ENCODE assay signal across 13 mouse cellular contexts in the genomic region with DNA sequence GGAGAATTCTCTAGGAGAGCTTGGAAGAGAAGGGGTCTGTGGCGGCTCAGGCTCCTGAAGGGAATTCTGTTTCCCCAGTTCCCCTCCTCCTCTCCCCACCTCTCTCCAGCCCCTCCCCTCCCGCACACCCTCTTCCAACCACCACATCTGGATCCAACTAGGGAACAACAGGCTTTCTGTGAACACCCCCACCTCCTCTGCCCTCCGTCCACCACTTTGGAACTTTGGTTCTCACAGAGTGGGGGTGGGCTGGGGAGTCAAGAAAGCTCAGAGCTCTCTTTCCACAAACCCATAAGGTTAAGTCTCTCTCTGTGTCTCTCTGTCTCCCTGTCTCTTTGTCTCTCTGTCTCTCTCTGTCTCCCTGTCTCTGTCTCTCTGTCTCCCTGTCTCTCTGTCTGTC. TPM values are rescaled to one million over a fixed set of nuclear protein-coding genes. Genes with fewer than 3 reads are reported as not detected.
DNase-seq lines count a peak whose midpoint lies in the region; ATAC-seq and TF ChIP-seq lines count a peak whose summit lies in the region.
"Had no signal": no experiment of that assay in that cellular context is flagged by ENCODE, and none has a peak within 500 bp of the region (broad histone marks: within the 10 kb centered on the region; RNA-seq: fewer than 3 reads in every experiment).

No protein-coding gene starts in this region.

- H3K9me3 ChIP-seq in hindbrain, embryonic 12.5 days (replicated peaks): no peaks in the 10 kb centered on the region
- H3K9me3 ChIP-seq in hindbrain, postnatal 0 days (ENCODE audit: low read length): no peaks in the 10 kb centered on the region
- no peaks in the 10 kb centered on the region for H3K9me3 ChIP-seq in embryonic facial prominence, embryonic 14.5 days (ENCODE audit: control insufficient read depth, low read length)

- no peak overlapping the region for H3ac ChIP-seq in myocyte (ENCODE audit: control insufficient read depth, insufficient read length)

- H3K9ac ChIP-seq in hindbrain, embryonic 12.5 days: no peak overlapping the region
- H3K9ac ChIP-seq in hindbrain, postnatal 0 days (replicated peaks; ENCODE audit: low read length): no peak overlapping the region
- peak overlapping the region; percentile 45 for H3K9ac ChIP-seq in embryonic facial prominence, embryonic 14.5 days (ENCODE audit: low read depth, low read length)

- no peak overlapping the region for H3K4me3 ChIP-seq in hindbrain, embryonic 12.5 days
- no peak overlapping the region for H3K4me3 ChIP-seq in hindbrain, postnatal 0 days (ENCODE audit: low read length)
- no peak overlapping the region for H3K4me3 ChIP-seq in brown adipose tissue, adult 24 weeks (ENCODE audit: insufficient read depth, low read depth, low read length)
- no peak overlapping the region for H3K4me3 ChIP-seq in embryonic facial prominence, embryonic 14.5 days (ENCODE audit: low read depth, low read length)
- no peak overlapping the region for H3K4me3 ChIP-seq in myocyte

- peak overlapping the region; percentile 21 for H3K4me2 ChIP-seq in hindbrain, embryonic 12.5 days (replicated peaks)
- no peak overlapping the region for H3K4me2 ChIP-seq in hindbrain, postnatal 0 days (ENCODE audit: low read depth, low read length)
- H3K4me2 ChIP-seq in embryonic facial prominence, embryonic 14.5 days (ENCODE audit: low read depth, low read length): peak overlapping the region; percentile 43
- H3K4me2 ChIP-seq in myocyte (ENCODE audit: low read depth): peak overlapping the region; percentile 34

- no peaks in the 10 kb centered on the region for H3K36me3 ChIP-seq in hindbrain, embryonic 12.5 days
- H3K36me3 ChIP-seq in hindbrain, postnatal 0 days (ENCODE audit: insufficient read depth, low read length): no peaks in the 10 kb centered on the region
- no peaks in the 10 kb centered on the region for H3K36me3 ChIP-seq in embryonic facial prominence, embryonic 14.5 days (ENCODE audit: control insufficient read depth, insufficient read depth, low read length)
- no peaks in the 10 kb centered on the region for H3K36me3 ChIP-seq in myocyte (ENCODE audit: control insufficient read depth, insufficient read depth)

- no peak for TF ChIP-seq CTCF in hindbrain, postnatal 0 days (IDR thresholded peaks at IDR 0.05; ENCODE audit: low read depth)

- DNase-seq in hindbrain, postnatal 0 days (ENCODE audit: low spot score): no peak
- peak; percentile 94 for DNase-seq in embryonic facial prominence, embryonic 14.5 days (ENCODE audit: low spot score)
- no peak for DNase-seq in right cerebral cortex, postnatal 14 days
- DNase-seq in cerebellum, adult 18-20 months: no peak
- DNase-seq: adrenal gland, postnatal 10 days; cerebellum, postnatal 36 days; right cerebral cortex, adult 18-20 months; thymus, postnatal 14 days had no signal

- TF ChIP-seq POLR2A in myocyte (IDR thresholded peaks at IDR 0.05; ENCODE audit: insufficient read length, low read depth): no peak

- H3K27me3 ChIP-seq in hindbrain, embryonic 12.5 days: no peaks in the 10 kb centered on the region
- no peaks in the 10 kb centered on the region for H3K27me3 ChIP-seq in hindbrain, postnatal 0 days (ENCODE audit: insufficient read depth, low read length)
- H3K27me3 ChIP-seq in embryonic facial prominence, embryonic 14.5 days (replicated peaks; ENCODE audit: control insufficient read depth, insufficient read depth, low read length): no peaks in the 10 kb centered on the region
- no peaks in the 10 kb centered on the region for H3K27me3 ChIP-seq in myocyte (ENCODE audit: control insufficient read depth, insufficient read depth, insufficient read length)

- peaks cover 7% of the 10 kb centered on the region for H3K4me1 ChIP-seq in hindbrain, embryonic 12.5 days
- H3K4me1 ChIP-seq in hindbrain, postnatal 0 days (ENCODE audit: insufficient read depth, low read length): no peaks in the 10 kb centered on the region
- peaks cover 10% of the 10 kb centered on the region for H3K4me1 ChIP-seq in brown adipose tissue, adult 24 weeks (ENCODE audit: control insufficient read depth, insufficient read depth, insufficient read length, low read length)
- H3K4me1 ChIP-seq in embryonic facial prominence, embryonic 14.5 days (ENCODE audit: control insufficient read depth, insufficient read depth, low read length): peaks cover 30% of the 10 kb centered on the region

- 25% methylated on average over 3 of the region's 3 CpGs for WGBS in hindbrain, embryonic 12.5 days
- 63% methylated on average over 3 of the region's 3 CpGs for WGBS in hindbrain, postnatal 0 days
- whole genome bisulfite sequencing in embryonic facial prominence, embryonic 14.5 days: 20% methylated on average over 3 of the region's 3 CpGs

- H3K27ac ChIP-seq in hindbrain, embryonic 12.5 days: peak overlapping the region; percentile 87
- no peak overlapping the region for H3K27ac ChIP-seq in hindbrain, postnatal 0 days
- H3K27ac ChIP-seq in brown adipose tissue, adult 24 weeks (replicated peaks; ENCODE audit: low read depth, low read length): peak overlapping the region; percentile 65
- H3K27ac ChIP-seq in embryonic facial prominence, embryonic 14.5 days (replicated peaks; ENCODE audit: low read depth, low read length): peak overlapping the region; percentile 97

- no peak for ATAC-seq in hindbrain, embryonic 12.5 days (ENCODE audit: low FRiP score)
- no peak for ATAC-seq in hindbrain, postnatal 0 days
- peak; percentile 90 for ATAC-seq in embryonic facial prominence, embryonic 14.5 days (ENCODE audit: low read depth)
- no peak for ATAC-seq in megakaryocyte progenitor cell, adult 5-6 weeks (replicated peaks; ENCODE audit: poor library complexity)

- no peaks in the 10 kb centered on the region for H3K79me2 ChIP-seq in myocyte (ENCODE audit: control insufficient read depth, insufficient read depth)

TF ChIP-seq in myocyte, 11 proteins besides CTCF, POLR2A, EP300 and RAD21:
- TF ChIP-seq MYOD1 (IDR thresholded peaks at IDR 0.05; ENCODE audit: control insufficient read depth in 1 of 3, insufficient read length in 2 of 3, low read depth in 2 of 3) (no peak), SRF (IDR thresholded peaks at IDR 0.05; ENCODE audit: control insufficient read depth, insufficient read length, low read depth) (no peak), MAX (IDR thresholded peaks at IDR 0.05; ENCODE audit: low read depth) (no peak), MYOG (IDR thresholded peaks at IDR 0.05; ENCODE audit: control insufficient read depth in 1 of 3, insufficient read depth in 1 of 3, insufficient read length in 2 of 3, low read depth in 2 of 3) (no peak), TCF3 (IDR thresholded peaks at IDR 0.05; ENCODE audit: insufficient read length, low read depth) (no peak), TCF12 (IDR thresholded peaks at IDR 0.05; ENCODE audit: insufficient read depth, poor library complexity, severe bottlenecking) (no peak), REST (IDR thresholded peaks at IDR 0.05; ENCODE audit: insufficient read depth, insufficient read length) (no peak), CEBPB (IDR thresholded peaks at IDR 0.05; ENCODE audit: insufficient read depth, poor library complexity, severe bottlenecking) (no peak), POLR2AphosphoS2 (IDR thresholded peaks at IDR 0.05; ENCODE audit: insufficient read length, low read depth) (no peak), E2F4 (IDR thresholded peaks at IDR 0.05; ENCODE audit: insufficient read depth) (no peak), USF1 (IDR thresholded peaks at IDR 0.05; ENCODE audit: low read depth) (no peak)
TF ChIP-seq in myocyte: peak in this region for 0.

RNA-seq across cellular contexts. Expression of a gene that starts 13.1 kb away (rescaled TPM):
- polyA plus RNA-seq in hindbrain, embryonic 12.5 days (2016; fragmentation: Nextera tagmentation; extraction: Ambion mirVana): 44.6 and 46.7 TPM in 2 replicates
- total RNA-seq in hindbrain, postnatal 0 days (2014; rRNA removed): 5.6 and 8.0 TPM in 2 replicates
- polyA plus RNA-seq in hindbrain, postnatal 0 days (2015; fragmentation: Nextera tagmentation; extraction: Ambion mirVana): 6.2 TPM in 2 replicates
- polyA plus RNA-seq in brown adipose tissue, adult 24 weeks (2012; ENCODE audit: insufficient read depth, insufficient read length, missing spikeins): 20.8 and 29.8 TPM in 2 replicates
- polyA plus RNA-seq in embryonic facial prominence, embryonic 14.5 days (2014; fragmentation: Nextera tagmentation; extraction: Ambion mirVana): 118 and 123 TPM in 2 replicates
- polyA plus RNA-seq in myocyte (2012; fragmentation: generic; extraction: Trizol): 27.1 TPM
- total RNA-seq in megakaryocyte progenitor cell, adult 5-6 weeks (2015): 19.2 and 20.9 TPM in 2 replicates
- 10.0 and 17.0 TPM in 2 replicates for total RNA-seq in megakaryocyte progenitor cell, adult 5-6 weeks (2017)

RNA-seq across cellular contexts. Expression of a gene that starts 42.6 kb away (rescaled TPM):
- not detected in 2 replicates for polyA plus RNA-seq in hindbrain, embryonic 12.5 days (2016; fragmentation: Nextera tagmentation; extraction: Ambion mirVana)
- 0.10 TPM in 1 of 2 replicates, not detected in the other for total RNA-seq in hindbrain, postnatal 0 days (2014; rRNA removed)
- polyA plus RNA-seq in hindbrain, postnatal 0 days (2015; fragmentation: Nextera tagmentation; extraction: Ambion mirVana): 0.11 and 0.13 TPM in 2 replicates
- not detected in 2 replicates for polyA plus RNA-seq in brown adipose tissue, adult 24 weeks (2012; ENCODE audit: insufficient read depth, insufficient read length, missing spikeins)
- 3.8 and 4.5 TPM in 2 replicates for polyA plus RNA-seq in embryonic facial prominence, embryonic 14.5 days (2014; fragmentation: Nextera tagmentation; extraction: Ambion mirVana)
- polyA plus RNA-seq in myocyte (2012; fragmentation: generic; extraction: Trizol): not detected
- not detected in 2 replicates for total RNA-seq in megakaryocyte progenitor cell, adult 5-6 weeks (2015)
- total RNA-seq in megakaryocyte progenitor cell, adult 5-6 weeks (2017): not detected in 2 replicates
- total RNA-seq: adrenal gland, postnatal 10 days; megakaryocyte-erythroid progenitor cell, adult 5-6 weeks had no signal

RNA-seq across cellular contexts. Expression of a gene that starts 57.9 kb away (rescaled TPM):
- 2.1 and 2.2 TPM in 2 replicates for polyA plus RNA-seq in hindbrain, embryonic 12.5 days (2016; fragmentation: Nextera tagmentation; extraction: Ambion mirVana)
- 0.05 and 0.14 TPM in 2 replicates for total RNA-seq in hindbrain, postnatal 0 days (2014; rRNA removed)
- polyA plus RNA-seq in hindbrain, postnatal 0 days (2015; fragmentation: Nextera tagmentation; extraction: Ambion mirVana): 0.35 and 0.45 TPM in 2 replicates
- 0.52 TPM in 1 of 2 replicates, not detected in the other for polyA plus RNA-seq in brown adipose tissue, adult 24 weeks (2012; ENCODE audit: insufficient read depth, insufficient read length, missing spikeins)
- polyA plus RNA-seq in embryonic facial prominence, embryonic 14.5 days (2014; fragmentation: Nextera tagmentation; extraction: Ambion mirVana): 37.1 and 43.5 TPM in 2 replicates
- polyA plus RNA-seq in myocyte (2012; fragmentation: generic; extraction: Trizol): 0.05 TPM
- not detected in 2 replicates for total RNA-seq in megakaryocyte progenitor cell, adult 5-6 weeks (2015)
- not detected in 2 replicates for total RNA-seq in megakaryocyte progenitor cell, adult 5-6 weeks (2017)
- total RNA-seq: megakaryocyte-erythroid progenitor cell, adult 5-6 weeks had no signal

Comparison
In these comparisons a context has a peak if more than half of its experiments do, and no peak if none do; other contexts are left out.
1. RNA of a gene that starts 57.9 kb away (polyA plus RNA-seq): 37.1 to 43.5 TPM in embryonic facial prominence, embryonic 14.5 days; 2.1 to 2.2 TPM in hindbrain, embryonic 12.5 days, 0.52 TPM in brown adipose tissue, adult 24 weeks, 0.35 to 0.45 TPM in hindbrain, postnatal 0 days and 0.05 TPM in myocyte (single experiment); every median in the first group is over 10 times any median in the second.